Mouse (Mus musculus) liver, embryonic 14.5 days (tissue): Measurements from ENCODE around the gene Llgl1.

ENCODE experiments used
- CTCF ChIP-seq: IDR thresholded peaks from 2 replicates; pipeline ENCODE4 v1.5.1; 2016; ENCODE audit warnings: antibody characterized with exemption, low read depth, control low read depth
- EP300 ChIP-seq: IDR thresholded peaks from 2 replicates; pipeline ENCODE4 v1.6.1; 2016; ENCODE audit warnings: antibody characterized with exemption, low read depth

GRCm38 (mm10) chr11:60761681-60762080, 62.2 kb downstream of the Llgl1 start:
- TF ChIP-seq CTCF = no peak
- TF ChIP-seq EP300 = no peak
